In genomic region chr2:18030581-18030980, GRCm38 (mm10) we compare ENCODE assay signal across 12 mouse cellular contexts. TPM values are rescaled to one million over a fixed set of nuclear protein-coding genes. Genes with fewer than 3 reads are reported as not detected.
DNase-seq lines count a peak whose midpoint lies in the region; ATAC-seq and TF ChIP-seq lines count a peak whose summit lies in the region.
"Had no signal": no experiment of that assay in that cellular context is flagged by ENCODE, and none has a peak within 500 bp of the region (broad histone marks: within the 10 kb centered on the region; RNA-seq: fewer than 3 reads in every experiment).

No protein-coding gene starts in this region.

- no peaks in the 10 kb centered on the region for H3K36me3 ChIP-seq in heart, embryonic 11.5 days (ENCODE audit: control insufficient read depth, insufficient read depth, low read length)
- H3K36me3 ChIP-seq in lung, postnatal 0 days (ENCODE audit: insufficient read depth, low read length), result no peaks in the 10 kb centered on the region
- no peaks in the 10 kb centered on the region for H3K36me3 ChIP-seq in hindbrain, embryonic 15.5 days
- H3K36me3 ChIP-seq: embryonic facial prominence, embryonic 15.5 days had no signal

- intact Hi-C loops in heart, postnatal 14 days (cut with DNase I), result loop anchor here (2.0 to 5.0 kb wide), 2 partner anchors 16 to 1247 kb away; no protein-coding TSS in a partner anchor

- no peak for ATAC-seq in heart, embryonic 11.5 days (replicated peaks; ENCODE audit: insufficient number of reproducible peaks, low FRiP score, low TSS enrichment)
- no peak for ATAC-seq in lung, postnatal 0 days
- ATAC-seq in hindbrain, embryonic 15.5 days (ENCODE audit: low FRiP score, low read depth), result no peak
- ATAC-seq: Patski had no signal

- no peak for TF ChIP-seq CTCF in lung, postnatal 0 days (IDR thresholded peaks at IDR 0.05)

- H3K4me3 ChIP-seq in heart, embryonic 11.5 days (ENCODE audit: low read depth, low read length), result peak overlapping the region; percentile 8; the same call in 1 of the 2 replicates
- no peak overlapping the region for H3K4me3 ChIP-seq in lung, postnatal 0 days (ENCODE audit: low read depth, low read length)
- no peak overlapping the region for H3K4me3 ChIP-seq in hindbrain, embryonic 15.5 days

- no peak for DNase-seq in heart, postnatal 14 days
- DNase-seq in lung, postnatal 0 days (ENCODE audit: low spot score), result peak; percentile 5
- no peak for DNase-seq in lung, postnatal 10 days
- DNase-seq in retina, embryonic 14.5 days (ENCODE audit: low spot score), result peak; percentile 82
- DNase-seq in layer of hippocampus, adult 8-10 months (ENCODE audit: low spot score in 2 of 2), result no peak
- no peak for DNase-seq in left cerebral cortex, adult 11 months (ENCODE audit: low spot score)

- H3K9me3 ChIP-seq in heart, embryonic 11.5 days (replicated peaks; ENCODE audit: control insufficient read depth, low read length), result no peaks in the 10 kb centered on the region
- no peaks in the 10 kb centered on the region for H3K9me3 ChIP-seq in lung, postnatal 0 days (ENCODE audit: low read length)
- H3K9me3 ChIP-seq in hindbrain, embryonic 15.5 days, result no peaks in the 10 kb centered on the region
- H3K9me3 ChIP-seq: embryonic facial prominence, embryonic 15.5 days had no signal

- WGBS in heart, embryonic 11.5 days (ENCODE audit: insufficient replicate concordance), result 31% methylated on average over 8 of the region's 8 CpGs
- 76% methylated on average over 8 of the region's 8 CpGs for WGBS in lung, postnatal 0 days
- 50% methylated on average over 8 of the region's 8 CpGs for WGBS in hindbrain, embryonic 15.5 days

- no peaks in the 10 kb centered on the region for H3K27me3 ChIP-seq in heart, embryonic 11.5 days (ENCODE audit: control insufficient read depth, insufficient read depth, low read length)
- no peaks in the 10 kb centered on the region for H3K27me3 ChIP-seq in lung, postnatal 0 days (replicated peaks; ENCODE audit: insufficient read depth, low read length)
- no peaks in the 10 kb centered on the region for H3K27me3 ChIP-seq in hindbrain, embryonic 15.5 days
- H3K27me3 ChIP-seq: embryonic facial prominence, embryonic 15.5 days; Patski had no signal

- H3K4me2 ChIP-seq in heart, embryonic 11.5 days, result peak overlapping the region; percentile 88
- H3K4me2 ChIP-seq in lung, postnatal 0 days (replicated peaks; ENCODE audit: low read depth, low read length), result peak overlapping the region; percentile 97
- 0 out of 2 replicates have a peak overlapping the region, but pooled peaks have one; percentile 10 for H3K4me2 ChIP-seq in hindbrain, embryonic 15.5 days

- no peak overlapping the region for H3K27ac ChIP-seq in heart, embryonic 11.5 days (ENCODE audit: low read depth, low read length)
- no peak overlapping the region for H3K27ac ChIP-seq in lung, postnatal 0 days (ENCODE audit: low read length)
- H3K27ac ChIP-seq in hindbrain, embryonic 15.5 days (replicated peaks), result no peak overlapping the region
- H3K27ac ChIP-seq: embryonic facial prominence, embryonic 15.5 days; liver, embryonic 14.5 days had no signal

- H3K4me1 ChIP-seq in heart, embryonic 11.5 days (ENCODE audit: control insufficient read depth, insufficient read depth, low read length), result peaks cover 34% of the 10 kb centered on the region
- H3K4me1 ChIP-seq in lung, postnatal 0 days (ENCODE audit: insufficient read depth, low read depth, low read length), result peaks cover 3% of the 10 kb centered on the region; the same call in 1 of the 2 replicates
- peaks cover 50% of the 10 kb centered on the region for H3K4me1 ChIP-seq in hindbrain, embryonic 15.5 days (replicated peaks)

- peak overlapping the region; percentile 94 for H3K9ac ChIP-seq in heart, embryonic 11.5 days (ENCODE audit: low read depth, low read length)
- no peak overlapping the region for H3K9ac ChIP-seq in lung, postnatal 0 days (replicated peaks; ENCODE audit: low read depth)
- no peak overlapping the region for H3K9ac ChIP-seq in hindbrain, embryonic 15.5 days
- H3K9ac ChIP-seq: liver, embryonic 14.5 days had no signal

- no peak for TF ChIP-seq EP300 in lung, postnatal 0 days (IDR thresholded peaks at IDR 0.05)

RNA-seq across cellular contexts. Expression of gene A930004D18Rik, which starts 7.0 kb away (rescaled TPM):
- 7.1 and 9.1 TPM in 2 replicates for polyA plus RNA-seq in heart, embryonic 11.5 days (2014; fragmentation: Nextera tagmentation; extraction: Ambion mirVana)
- total RNA-seq in heart, postnatal 14 days (2021), result 1 to 10 TPM; 3.1 to 4.0 TPM
- 11.0 and 11.3 TPM in 2 replicates for polyA plus RNA-seq in lung, postnatal 0 days (2015; fragmentation: Nextera tagmentation; extraction: Ambion mirVana)
- polyA plus RNA-seq in hindbrain, embryonic 15.5 days (2015; fragmentation: Nextera tagmentation; extraction: Ambion mirVana), result 10.8 and 11.1 TPM in 2 replicates
- total RNA-seq in layer of hippocampus, adult 8-10 months (2022), result 1 to 10 TPM; 3.8 to 6.3 (median 5.1) TPM

RNA-seq across cellular contexts. Expression of gene Skida1, which starts 18.3 kb away (rescaled TPM):
- 6.0 and 6.4 TPM in 2 replicates for polyA plus RNA-seq in heart, embryonic 11.5 days (2014; fragmentation: Nextera tagmentation; extraction: Ambion mirVana)
- 1 to 10 TPM; 3.3 to 4.8 TPM for total RNA-seq in heart, postnatal 14 days (2021)
- 2.5 and 3.0 TPM in 2 replicates for polyA plus RNA-seq in lung, postnatal 0 days (2015; fragmentation: Nextera tagmentation; extraction: Ambion mirVana)
- polyA plus RNA-seq in hindbrain, embryonic 15.5 days (2015; fragmentation: Nextera tagmentation; extraction: Ambion mirVana), result 6.5 and 7.1 TPM in 2 replicates
- total RNA-seq in layer of hippocampus, adult 8-10 months (2022), result 10 to 100 TPM; 12.9 to 16.1 (median 13.9) TPM

RNA-seq across cellular contexts. Expression of gene Mllt10, which starts 24.5 kb away (rescaled TPM):
- 25.9 and 36.4 TPM in 2 replicates for polyA plus RNA-seq in heart, embryonic 11.5 days (2014; fragmentation: Nextera tagmentation; extraction: Ambion mirVana)
- total RNA-seq in heart, postnatal 14 days (2021), result 10 to 100 TPM; 41.6 to 42.5 TPM
- 35.1 and 38.9 TPM in 2 replicates for polyA plus RNA-seq in lung, postnatal 0 days (2015; fragmentation: Nextera tagmentation; extraction: Ambion mirVana)
- 45.6 and 50.0 TPM in 2 replicates for polyA plus RNA-seq in hindbrain, embryonic 15.5 days (2015; fragmentation: Nextera tagmentation; extraction: Ambion mirVana)
- 10 to 100 TPM; 52.2 to 67.9 (median 61.5) TPM for total RNA-seq in layer of hippocampus, adult 8-10 months (2022)

RNA-seq across cellular contexts. Expression of gene H2al2a, which starts 33.8 kb away (rescaled TPM):
- not detected in 2 replicates for polyA plus RNA-seq in heart, embryonic 11.5 days (2014; fragmentation: Nextera tagmentation; extraction: Ambion mirVana)
- not detected for total RNA-seq in heart, postnatal 14 days (2021)
- polyA plus RNA-seq in lung, postnatal 0 days (2015; fragmentation: Nextera tagmentation; extraction: Ambion mirVana), result not detected in 2 replicates
- not detected in 2 replicates for polyA plus RNA-seq in hindbrain, embryonic 15.5 days (2015; fragmentation: Nextera tagmentation; extraction: Ambion mirVana)
- not detected for total RNA-seq in layer of hippocampus, adult 8-10 months (2022)
- total RNA-seq: neutrophil, adult 5-6 weeks had no signal
- polyA plus RNA-seq: embryonic facial prominence, embryonic 15.5 days; liver, embryonic 14.5 days; Patski had no signal

Comparison
In these comparisons a context has a peak if more than half of its experiments do, and no peak if none do; other contexts are left out.
1. DNase-seq: peak in lung, postnatal 0 days (single experiment) and retina, embryonic 14.5 days (single experiment); none in heart, postnatal 14 days (0 of 2), lung, postnatal 10 days (single experiment), layer of hippocampus, adult 8-10 months (0 of 2) and left cerebral cortex, adult 11 months (single experiment).
2. H3K4me2 ChIP-seq: peak in every context shown above with its lines; median percentile 97 in lung, postnatal 0 days; 88 in heart, embryonic 11.5 days; 10 in hindbrain, embryonic 15.5 days.